Comparison of ENCODE assay signal across 8 mouse cellular contexts in genomic region chr8:84659936-84660818, GRCm38 (mm10). TPM values are rescaled to one million over a fixed set of nuclear protein-coding genes. Genes with fewer than 3 reads are reported as not detected.
DNase-seq lines count a peak whose midpoint lies in the region; ATAC-seq lines count a peak whose summit lies in the region.

No protein-coding gene starts in this region.

- H3K36me3 ChIP-seq in liver, embryonic 16.5 days (ENCODE audit: control insufficient read depth, insufficient read depth) = no peaks in the 10 kb centered on the region
- H3K36me3 ChIP-seq in neural tube, embryonic 12.5 days = no peaks in the 10 kb centered on the region

- ATAC-seq in CD4-positive, CD25-positive, alpha-beta regulatory T cell, adult 4 months = peak; percentile 50
- ATAC-seq in inflammation-experienced regulatory T-cells, adult 6 months = peak; percentile 58
- ATAC-seq in liver, embryonic 16.5 days (ENCODE audit: low read depth) = no peak
- ATAC-seq in neural tube, embryonic 12.5 days (ENCODE audit: low FRiP score, low read depth) = no peak

- WGBS in liver, embryonic 16.5 days (ENCODE audit: insufficient replicate concordance) = 2% methylated on average over 33 of the region's 33 CpGs
- WGBS in neural tube, embryonic 12.5 days = 1% methylated on average over 33 of the region's 33 CpGs

- H3K4me1 ChIP-seq in liver, embryonic 16.5 days (ENCODE audit: control insufficient read depth, low read depth, low read length) = peaks cover 65% of the 10 kb centered on the region
- peaks cover 49% of the 10 kb centered on the region for H3K4me1 ChIP-seq in neural tube, embryonic 12.5 days

- peak overlapping the region; percentile 99 for H3K4me2 ChIP-seq in liver, embryonic 16.5 days (ENCODE audit: low read depth, low read length)
- peak overlapping the region; percentile 94 for H3K4me2 ChIP-seq in neural tube, embryonic 12.5 days (replicated peaks)

- H3K9me3 ChIP-seq in liver, embryonic 16.5 days (replicated peaks; ENCODE audit: control insufficient read depth, low read length) = no peaks in the 10 kb centered on the region
- H3K9me3 ChIP-seq in neural tube, embryonic 12.5 days = no peaks in the 10 kb centered on the region

- H3K4me3 ChIP-seq in liver, embryonic 16.5 days (ENCODE audit: low read depth, low read length) = peak overlapping the region; percentile 81
- peak overlapping the region; percentile 78 for H3K4me3 ChIP-seq in neural tube, embryonic 12.5 days

- H3K27ac ChIP-seq in liver, embryonic 16.5 days (ENCODE audit: low read length) = peak overlapping the region; percentile 97
- H3K27ac ChIP-seq in neural tube, embryonic 12.5 days = 0 out of 2 replicates have a peak overlapping the region, but pooled peaks have one; percentile 17

- peak; percentile 68 for DNase-seq in adrenal gland, postnatal 10 days
- peak; percentile 41 for DNase-seq in gastrocnemius, postnatal 10 days
- peak; percentile 77 to 85 for DNase-seq in thymus, postnatal 36 days
- no peak for DNase-seq in layer of hippocampus, adult 18-20 months (ENCODE audit: low spot score in 2 of 2)

- peaks cover 4% of the 10 kb centered on the region for H3K27me3 ChIP-seq in liver, embryonic 16.5 days (ENCODE audit: control insufficient read depth, insufficient read depth, low read depth, low read length)
- H3K27me3 ChIP-seq in neural tube, embryonic 12.5 days (replicated peaks) = no peaks in the 10 kb centered on the region

- peak overlapping the region; percentile 86 for H3K9ac ChIP-seq in liver, embryonic 16.5 days (ENCODE audit: low read depth, low read length)
- peak overlapping the region; percentile 91 for H3K9ac ChIP-seq in neural tube, embryonic 12.5 days

RNA-seq across cellular contexts. Expression of gene Ier2, which starts 2.5 kb away (rescaled TPM):
- polyA plus RNA-seq in CD4-positive, CD25-positive, alpha-beta regulatory T cell, adult 4 months (2017; shearing (Covaris generic)) = 10 to 100 TPM; 39.5 to 42.6 TPM
- 10 to 100 TPM; 33.3 to 63.4 TPM for total RNA-seq in adrenal gland, postnatal 10 days (2021)
- 10 to 100 TPM; 10.9 to 17.6 TPM for total RNA-seq in gastrocnemius, postnatal 10 days (2021)
- 10 to 100 TPM; 42.4 to 46.3 (median 45.8) TPM for polyA plus RNA-seq in inflammation-experienced regulatory T-cells, adult 6 months (2017; shearing (Covaris generic))
- polyA plus RNA-seq in liver, embryonic 16.5 days (2015; fragmentation: Nextera tagmentation; extraction: Ambion mirVana) = 17.3 and 20.3 TPM in 2 replicates
- polyA plus RNA-seq in neural tube, embryonic 12.5 days (2016; fragmentation: Nextera tagmentation; extraction: Ambion mirVana) = 72.4 and 72.8 TPM in 2 replicates
- 10 to 100 TPM in 1 of 2 experiments, 1 to 10 TPM in 1; 6.2 to 10.0 TPM for total RNA-seq in layer of hippocampus, adult 18-20 months (2021)

RNA-seq across cellular contexts. Expression of gene Trmt1, which starts 25.9 kb away (rescaled TPM):
- 10 to 100 TPM; 45.0 to 60.3 TPM for polyA plus RNA-seq in CD4-positive, CD25-positive, alpha-beta regulatory T cell, adult 4 months (2017; shearing (Covaris generic))
- 10 to 100 TPM; 63.4 to 82.8 TPM for total RNA-seq in adrenal gland, postnatal 10 days (2021)
- 10 to 100 TPM; 33.7 to 43.9 TPM for total RNA-seq in gastrocnemius, postnatal 10 days (2021)
- polyA plus RNA-seq in inflammation-experienced regulatory T-cells, adult 6 months (2017; shearing (Covaris generic)) = 10 to 100 TPM; 28.0 to 61.1 (median 55.5) TPM
- 27.3 and 27.7 TPM in 2 replicates for polyA plus RNA-seq in liver, embryonic 16.5 days (2015; fragmentation: Nextera tagmentation; extraction: Ambion mirVana)
- 58.5 and 59.1 TPM in 2 replicates for polyA plus RNA-seq in neural tube, embryonic 12.5 days (2016; fragmentation: Nextera tagmentation; extraction: Ambion mirVana)
- 100 to 1,000 TPM in 1 of 2 experiments, 10 to 100 TPM in 1; 96.9 to 108 TPM for total RNA-seq in layer of hippocampus, adult 18-20 months (2021)

RNA-seq across cellular contexts. Expression of gene Nacc1, which starts 27.5 kb away (rescaled TPM):
- polyA plus RNA-seq in CD4-positive, CD25-positive, alpha-beta regulatory T cell, adult 4 months (2017; shearing (Covaris generic)) = 1 to 10 TPM; 8.1 to 9.1 TPM
- total RNA-seq in adrenal gland, postnatal 10 days (2021) = 10 to 100 TPM; 59.1 to 62.9 TPM
- total RNA-seq in gastrocnemius, postnatal 10 days (2021) = 10 to 100 TPM; 38.2 to 39.1 TPM
- polyA plus RNA-seq in inflammation-experienced regulatory T-cells, adult 6 months (2017; shearing (Covaris generic)) = 1 to 10 TPM; 9.2 to 9.5 (median 9.4) TPM
- 5.4 and 6.3 TPM in 2 replicates for polyA plus RNA-seq in liver, embryonic 16.5 days (2015; fragmentation: Nextera tagmentation; extraction: Ambion mirVana)
- 17.2 and 19.2 TPM in 2 replicates for polyA plus RNA-seq in neural tube, embryonic 12.5 days (2016; fragmentation: Nextera tagmentation; extraction: Ambion mirVana)
- total RNA-seq in layer of hippocampus, adult 18-20 months (2021) = 10 to 100 TPM; 94.8 to 95.5 TPM

RNA-seq across cellular contexts. Expression of gene Lyl1, which starts 41.1 kb away (rescaled TPM):
- polyA plus RNA-seq in CD4-positive, CD25-positive, alpha-beta regulatory T cell, adult 4 months (2017; shearing (Covaris generic)) = 1 to 10 TPM; 2.0 to 2.6 TPM
- 1 to 10 TPM; 7.8 to 8.5 TPM for total RNA-seq in adrenal gland, postnatal 10 days (2021)
- total RNA-seq in gastrocnemius, postnatal 10 days (2021) = 1 to 10 TPM; 3.3 to 5.4 TPM
- 1 to 10 TPM in 2 of 3 experiments, under 1 TPM in 1; 0.20 to 2.7 (median 1.3) TPM for polyA plus RNA-seq in inflammation-experienced regulatory T-cells, adult 6 months (2017; shearing (Covaris generic))
- polyA plus RNA-seq in liver, embryonic 16.5 days (2015; fragmentation: Nextera tagmentation; extraction: Ambion mirVana) = 43.7 and 45.6 TPM in 2 replicates
- polyA plus RNA-seq in neural tube, embryonic 12.5 days (2016; fragmentation: Nextera tagmentation; extraction: Ambion mirVana) = 4.4 and 4.5 TPM in 2 replicates
- total RNA-seq in layer of hippocampus, adult 18-20 months (2021) = 1 to 10 TPM; 2.0 to 2.2 TPM

Comparison
In these comparisons a context has a peak if more than half of its experiments do, and no peak if none do; other contexts are left out.
1. ATAC-seq: peak in CD4-positive, CD25-positive, alpha-beta regulatory T cell, adult 4 months (single experiment) and inflammation-experienced regulatory T-cells, adult 6 months (single experiment); none in liver, embryonic 16.5 days (single experiment) and neural tube, embryonic 12.5 days (single experiment).
2. DNase-seq: peak in adrenal gland, postnatal 10 days (single experiment), gastrocnemius, postnatal 10 days (single experiment) and thymus, postnatal 36 days (2 of 2); none in layer of hippocampus, adult 18-20 months (0 of 2).